Mouse (Mus musculus) heart, embryonic 14.5 days (tissue): Measurements from ENCODE around the gene Ankrd34b. TPM values are rescaled to one million over a fixed set of nuclear protein-coding genes. Genes with fewer than 3 reads are reported as not detected.

ENCODE experiments used
- ATAC-seq: fragments of 200-750 bp; cut with Nextera tagmentation; 2 replicates; pipeline ENCODE4 v1.8.0; 2017; ENCODE audit warnings: low read depth, moderate TSS enrichment; ENCODE audit not compliant: insufficient number of reproducible peaks, insufficient read depth, low FRiP score
- H3K27ac ChIP-seq, 2 experiments: fragments of 200-500 bp in 1 of 2; fragments of 300-500 bp in 1 of 2; sonication (generic) in 1 of 2; replicated peaks in 1 of 2; 2 replicates each; pipeline ENCODE4 v1.5.1; 2012 to 2014; ENCODE audit warnings: low read depth in 2 of 2, low read length in 2 of 2, control low read depth in 1 of 2, mild to moderate bottlenecking in 1 of 2, mixed read lengths in 1 of 2; ENCODE audit not compliant: control insufficient read depth in 1 of 2, insufficient read depth in 1 of 2
- H3K27me3 ChIP-seq: fragments of 300-500 bp; sonication (generic); 2 replicates; pipeline ENCODE4 v1.6.1; 2014; ENCODE audit warnings: mild to moderate bottlenecking, low read length, control low read depth; ENCODE audit not compliant: control insufficient read depth, insufficient read depth
- H3K36me3 ChIP-seq: fragments of 300-500 bp; sonication (generic); 2 replicates; pipeline ENCODE4 v1.6.1; 2014; ENCODE audit warnings: mild to moderate bottlenecking, control low read depth, low read length, mixed read lengths; ENCODE audit not compliant: control insufficient read depth, insufficient read depth
- H3K4me1 ChIP-seq, 2 experiments: fragments of 200-500 bp in 1 of 2; fragments of 300-500 bp in 1 of 2; sonication (generic) in 1 of 2; 2 replicates each; pipeline ENCODE4 v1.6.1; 2012 to 2014; ENCODE audit warnings: low read length in 2 of 2, control low read depth in 1 of 2, mixed read lengths in 1 of 2; ENCODE audit not compliant: control insufficient read depth in 2 of 2, insufficient read depth in 2 of 2
- H3K4me2 ChIP-seq: fragments of 300-500 bp; sonication (generic); 2 replicates; pipeline ENCODE4 v1.6.1; 2014; ENCODE audit warnings: mild to moderate bottlenecking, low read length
- H3K4me3 ChIP-seq, 2 experiments: fragments of 200-500 bp in 1 of 2; fragments of 300-500 bp in 1 of 2; sonication (generic) in 1 of 2; 2 replicates each; pipeline ENCODE4 v1.5.1; 2012 to 2014; ENCODE audit warnings: low read length in 2 of 2, mild to moderate bottlenecking in 2 of 2, control low read depth in 1 of 2, low read depth in 1 of 2, moderate library complexity in 1 of 2; ENCODE audit not compliant: control insufficient read depth in 1 of 2, insufficient read depth in 1 of 2
- H3K9ac ChIP-seq: fragments of 300-500 bp; sonication (generic); 2 replicates; pipeline ENCODE4 v1.6.1; 2014; ENCODE audit warnings: mild to moderate bottlenecking, low read length
- H3K9me3 ChIP-seq: fragments of 300-500 bp; sonication (generic); 2 replicates; pipeline ENCODE4 v1.6.1; 2016; ENCODE audit warnings: low read length, control low read depth; ENCODE audit not compliant: control insufficient read depth
- WGBS: fragments of 180-500 bp; shearing (Covaris S2); extraction: QIAGEN DNeasy Blood & Tissue Kit; methylation state at CpG from one replicate; pipeline ENCODE4 v1.1.7; 2014; 5-methylcytosine and 5-hydroxymethylcytosine counted together
- polyA plus RNA-seq: library from polyadenylated mRNA; unstranded; fragments of >200 nt; fragmentation: Nextera tagmentation; extraction: Ambion mirVana; gene quantifications from 2 replicates; pipeline ENCODE4 v1.2.1, GENCODE M21; 2014

Ankrd34b gene
- polyA plus RNA-seq, 1 experiment from 2014 or later = 0.27 TPM

- Histone ChIP-seq H3K36me3 (no peaks in the 10 kb centered on the region), H3K9me3 (no peaks in the 10 kb centered on the region), H3K27ac (no peak overlapping the region), H3K9ac (no peak overlapping the region), H3K27me3 (peaks cover 21% of the 10 kb centered on the region), H3K4me3 (no peak overlapping the region), H3K4me2 (no peak overlapping the region), H3K4me1 (no peaks in the 10 kb centered on the region)
- whole genome bisulfite sequencing = 79% methylated on average over 11 of the region's 11 CpGs
- no peak for ATAC-seq
Observed at GRCm38 (mm10) chr13:92419630-92420029, 6.1 kb upstream of the Ankrd34b start.

GRCm38 (mm10) chr13:92423711-92424110, 2.0 kb upstream of the Ankrd34b start:
- Histone ChIP-seq H3K4me2 (no peak overlapping the region), H3K27me3 (peaks cover 59% of the 10 kb centered on the region), H3K9me3 (no peaks in the 10 kb centered on the region), H3K36me3 (no peaks in the 10 kb centered on the region), H3K9ac (no peak overlapping the region), H3K27ac (no peak overlapping the region), H3K4me3 (no peak overlapping the region), H3K4me1 (peaks cover 4 to 5% of the 10 kb centered on the region in 2 experiments; a peak in 2 of 4 replicates)
- no peak for ATAC-seq
- WGBS = 48% methylated on average over 3 of the region's 3 CpGs

GRCm38 (mm10) chr13:92426294-92427051, 777 bp downstream of the Ankrd34b start:
- Histone ChIP-seq H3K9me3 (no peaks in the 10 kb centered on the region), H3K9ac (peak overlapping the region; percentile 56), H3K4me3 (peak overlapping the region; percentile 59 to 64), H3K27ac (no peak overlapping the region), H3K36me3 (no peaks in the 10 kb centered on the region), H3K4me2 (peak overlapping the region; percentile 99), H3K4me1 (peaks cover 4 to 5% of the 10 kb centered on the region in 2 experiments; a peak in 2 of 4 replicates), H3K27me3 (peaks cover 59% of the 10 kb centered on the region)
- ATAC-seq = 0 out of 2 replicates have a peak, but pooled peaks have one; percentile 14
- WGBS = 1% methylated on average over 77 of the region's 92 CpGs

- Histone ChIP-seq H3K36me3 (no peaks in the 10 kb centered on the region), H3K4me2 (peak overlapping the region; percentile 99; the same call in 1 of the 2 replicates), H3K4me1 (peaks cover 4 to 5% of the 10 kb centered on the region in 2 experiments; a peak in 2 of 4 replicates), H3K9me3 (no peaks in the 10 kb centered on the region), H3K27ac (no peak overlapping the region), H3K27me3 (peaks cover 59% of the 10 kb centered on the region), H3K4me3 (peak overlapping the region in 1 of 2 experiments; percentile 59; a peak in 2 of 4 replicates), H3K9ac (no peak overlapping the region)
- no peak for ATAC-seq
- 49% methylated on average over 4 of the region's 4 CpGs for WGBS
Observed at GRCm38 (mm10) chr13:92427351-92427855, 1.7 kb downstream of the Ankrd34b start.

GRCm38 (mm10) chr13:92438656-92439055, 13.0 kb downstream of the Ankrd34b start:
- WGBS = 81% methylated on average over 10 of the region's 10 CpGs
- H3K36me3 ChIP-seq = no peaks in the 10 kb centered on the region
- H3K27ac ChIP-seq = no peak overlapping the region
- H3K4me1 ChIP-seq = no peaks in the 10 kb centered on the region
- no peak overlapping the region for H3K9ac ChIP-seq
- no peaks in the 10 kb centered on the region for H3K27me3 ChIP-seq
- no peak overlapping the region for H3K4me3 ChIP-seq
- H3K9me3 ChIP-seq = no peaks in the 10 kb centered on the region
- no peak for ATAC-seq
- no peak overlapping the region for H3K4me2 ChIP-seq

- H3K9me3 ChIP-seq = no peaks in the 10 kb centered on the region
- no peaks in the 10 kb centered on the region for H3K27me3 ChIP-seq
- WGBS = 71% methylated on average over 13 of the region's 13 CpGs
- no peak overlapping the region for H3K4me2 ChIP-seq
- no peak overlapping the region for H3K27ac ChIP-seq
- ATAC-seq = no peak
- no peaks in the 10 kb centered on the region for H3K36me3 ChIP-seq
- no peaks in the 10 kb centered on the region for H3K4me1 ChIP-seq
- H3K4me3 ChIP-seq = no peak overlapping the region
- no peak overlapping the region for H3K9ac ChIP-seq
Observed at GRCm38 (mm10) chr13:92440286-92440685, 14.6 kb downstream of the Ankrd34b start.

- Histone ChIP-seq H3K4me1 (no peaks in the 10 kb centered on the region), H3K4me3 (no peak overlapping the region), H3K27ac (no peak overlapping the region), H3K9ac (no peak overlapping the region), H3K4me2 (no peak overlapping the region), H3K9me3 (no peaks in the 10 kb centered on the region), H3K27me3 (no peaks in the 10 kb centered on the region), H3K36me3 (no peaks in the 10 kb centered on the region)
- ATAC-seq = no peak
- 80% methylated on average over 7 of the region's 7 CpGs for WGBS
Observed at GRCm38 (mm10) chr13:92446872-92447271, 21.2 kb downstream of the Ankrd34b start.
